Mouse (Mus musculus): Measurements from ENCODE around the gene Tgfbr3l. TPM values are rescaled to one million over a fixed set of nuclear protein-coding genes. Genes with fewer than 3 reads are reported as not detected.

The Tgfbr3l gene
- 4.0 TPM for polyA plus RNA-seq (2014; fragmentation: Illumina TruSeq; extraction: RNeasy Lipid Tissue Mini Kit (QIAGEN cat#74804); ENCODE audit: low read depth, low replicate concordance)

GRCm38 (mm10) chr8:4247951-4248540 is at the start of gene Tgfbr3l:
Gene Tgfbr3l, plus strand, starts transcription at chr8:4248214.

DNA sequence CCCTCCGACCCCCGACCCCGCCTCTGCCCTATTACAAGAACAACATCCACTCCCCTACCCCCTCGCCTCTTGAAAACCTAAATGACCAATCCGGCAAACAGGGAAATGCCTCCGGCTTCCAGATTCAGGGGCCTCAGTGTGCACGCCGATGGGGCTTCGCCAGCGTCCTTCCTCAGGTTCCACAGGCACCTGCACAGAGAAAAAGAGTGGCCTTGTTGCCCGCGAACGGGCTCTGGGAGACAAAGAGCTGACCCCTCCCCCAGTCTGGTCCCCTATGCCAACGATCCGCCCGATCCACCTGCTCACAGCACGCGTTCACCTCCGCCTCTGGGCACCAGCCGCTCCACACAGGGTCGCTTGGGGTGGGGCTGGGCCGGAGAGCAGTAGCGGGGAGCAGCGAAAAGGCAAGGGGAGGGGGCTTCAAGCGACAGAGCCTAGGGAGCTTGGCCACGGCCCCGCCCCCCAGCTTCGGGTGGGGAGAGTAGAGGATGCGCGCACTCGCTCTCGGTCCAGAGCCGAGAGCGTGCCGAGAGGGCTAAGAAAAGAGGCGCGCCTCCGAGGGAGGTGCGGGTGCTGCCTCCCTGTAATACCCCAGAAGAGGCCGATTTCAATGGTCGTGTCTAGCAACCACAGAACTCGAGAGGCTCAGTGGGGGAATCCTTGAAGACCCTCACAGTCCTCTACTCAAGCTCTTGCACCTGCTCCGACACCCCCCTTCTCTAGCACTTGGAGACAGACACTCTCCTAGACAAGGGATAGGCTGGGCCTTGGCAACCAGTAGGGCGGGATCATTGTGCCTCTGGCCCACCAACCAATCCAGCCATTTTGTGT is 31.0 kb upstream of the Tgfbr3l start, which contains the start of gene Prr36:
Gene Prr36 (minus strand): TSS at position 669 of the 831 bp plus-strand sequence.

GRCm38 (mm10) chr8:4226739-4227347 is 21.2 kb upstream of the Tgfbr3l start, which contains the start of gene Lrrc8e:
Gene Lrrc8e, plus strand, starts transcription at chr8:4226827.

DNA sequence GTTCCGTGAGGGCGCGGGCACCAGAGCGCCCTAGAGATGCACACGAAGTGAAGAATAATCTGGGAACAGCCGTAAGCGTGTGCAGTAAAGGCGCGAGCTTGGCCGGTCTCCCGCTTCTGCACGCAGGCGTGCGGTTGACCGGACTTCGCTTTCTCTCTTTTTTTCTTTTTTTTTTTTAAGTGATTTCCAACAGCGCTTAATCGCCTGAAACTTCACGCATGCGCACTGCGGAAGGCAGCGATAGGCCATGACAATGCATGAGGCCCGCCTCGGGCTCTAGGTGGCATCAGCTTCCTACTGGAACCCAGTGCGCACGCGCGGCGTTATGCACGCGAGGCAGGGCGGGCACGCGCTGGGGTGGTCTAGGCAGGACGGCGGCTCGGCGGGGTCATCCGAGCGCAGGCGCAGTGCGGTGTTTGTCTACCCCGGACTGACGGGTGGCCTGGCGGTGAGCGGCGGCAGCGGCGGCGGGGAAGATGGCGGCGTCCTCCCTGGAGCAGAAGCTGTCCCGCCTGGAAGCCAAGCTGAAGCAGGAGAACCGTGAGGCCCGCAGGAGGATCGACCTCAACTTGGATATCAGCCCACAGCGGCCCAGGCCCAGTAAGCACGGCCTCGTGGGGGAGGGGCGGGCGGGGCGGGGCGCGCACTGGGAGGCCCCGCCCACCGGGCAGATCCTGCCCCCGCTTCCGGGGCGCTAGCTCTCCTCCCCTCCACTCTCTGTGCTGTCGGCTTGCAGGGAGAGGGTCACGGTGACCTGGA is 9.4 kb upstream of the Tgfbr3l start, which contains the start of the genes Map2k7 and Gm49320:
Gene Map2k7 (plus strand): TSS at position 307 of the 759 bp plus-strand sequence.
Gene Gm49320 (plus strand): TSS at position 432 of the 759 bp plus-strand sequence.

GRCm38 (mm10) chr8:4252934-4253841 is 5.2 kb downstream of the Tgfbr3l start, which contains the start of gene Snapc2:
Gene Snapc2, plus strand, starts transcription at chr8:4253080.

GRCm38 (mm10) chr8:4259125-4259804 is 11.3 kb downstream of the Tgfbr3l start, which contains the start of gene Ctxn1:
Gene Ctxn1, minus strand, starts transcription at chr8:4259274.

GRCm38 (mm10) chr8:4275275-4276110 is 27.5 kb downstream of the Tgfbr3l start, which contains the start of gene Timm44:
Gene Timm44, minus strand, starts transcription at chr8:4275913.

Other genes starting within 250 kb of the Tgfbr3l start
- gene Cd209f, start 142.4 kb upstream of the Tgfbr3l start, polyA plus RNA-seq (2014; fragmentation: Illumina TruSeq; extraction: RNeasy Lipid Tissue Mini Kit (QIAGEN cat#74804); ENCODE audit: low read depth, low replicate concordance) = not detected
- gene Cd209g, start 114.1 kb upstream of the Tgfbr3l start, polyA plus RNA-seq (2014; fragmentation: Illumina TruSeq; extraction: RNeasy Lipid Tissue Mini Kit (QIAGEN cat#74804); ENCODE audit: low read depth, low replicate concordance) = not detected
- 1.2 TPM for gene Evi5l, start 81.6 kb upstream of the Tgfbr3l start, polyA plus RNA-seq (2014; fragmentation: Illumina TruSeq; extraction: RNeasy Lipid Tissue Mini Kit (QIAGEN cat#74804); ENCODE audit: low read depth, low replicate concordance)
- 0.08 TPM for gene Prr36, start 30.8 kb upstream of the Tgfbr3l start, polyA plus RNA-seq (2014; fragmentation: Illumina TruSeq; extraction: RNeasy Lipid Tissue Mini Kit (QIAGEN cat#74804); ENCODE audit: low read depth, low replicate concordance)
- 0.65 TPM for gene Lrrc8e, start 21.4 kb upstream of the Tgfbr3l start, polyA plus RNA-seq (2014; fragmentation: Illumina TruSeq; extraction: RNeasy Lipid Tissue Mini Kit (QIAGEN cat#74804); ENCODE audit: low read depth, low replicate concordance)
- 4.4 TPM for gene Map2k7, start 9.5 kb upstream of the Tgfbr3l start, polyA plus RNA-seq (2014; fragmentation: Illumina TruSeq; extraction: RNeasy Lipid Tissue Mini Kit (QIAGEN cat#74804); ENCODE audit: low read depth, low replicate concordance)
- gene Gm49320, start 9.3 kb upstream of the Tgfbr3l start, polyA plus RNA-seq (2014; fragmentation: Illumina TruSeq; extraction: RNeasy Lipid Tissue Mini Kit (QIAGEN cat#74804); ENCODE audit: low read depth, low replicate concordance) = not detected
- 1.8 TPM for gene Snapc2, start 4.9 kb downstream of the Tgfbr3l start, polyA plus RNA-seq (2014; fragmentation: Illumina TruSeq; extraction: RNeasy Lipid Tissue Mini Kit (QIAGEN cat#74804); ENCODE audit: low read depth, low replicate concordance)
- gene Ctxn1, start 11.1 kb downstream of the Tgfbr3l start, polyA plus RNA-seq (2014; fragmentation: Illumina TruSeq; extraction: RNeasy Lipid Tissue Mini Kit (QIAGEN cat#74804); ENCODE audit: low read depth, low replicate concordance) = not detected
- 126 TPM for gene Timm44, start 27.7 kb downstream of the Tgfbr3l start, polyA plus RNA-seq (2014; fragmentation: Illumina TruSeq; extraction: RNeasy Lipid Tissue Mini Kit (QIAGEN cat#74804); ENCODE audit: low read depth, low replicate concordance)
- 16.7 TPM for gene Ccl25, start 77.0 kb downstream of the Tgfbr3l start, polyA plus RNA-seq (2014; fragmentation: Illumina TruSeq; extraction: RNeasy Lipid Tissue Mini Kit (QIAGEN cat#74804); ENCODE audit: low read depth, low replicate concordance)
- gene Elavl1, start 77.2 kb downstream of the Tgfbr3l start, polyA plus RNA-seq (2014; fragmentation: Illumina TruSeq; extraction: RNeasy Lipid Tissue Mini Kit (QIAGEN cat#74804); ENCODE audit: low read depth, low replicate concordance) = 40.3 TPM
- 4.9 TPM for gene Cers4, start 244.8 kb downstream of the Tgfbr3l start, polyA plus RNA-seq (2014; fragmentation: Illumina TruSeq; extraction: RNeasy Lipid Tissue Mini Kit (QIAGEN cat#74804); ENCODE audit: low read depth, low replicate concordance)